Mouse (Mus musculus) brain, embryonic 14.5 days (tissue): ENCODE measurements around the gene Pla2g7.

Experiments
- CTCF ChIP-seq: fragments of 200-500 bp; IDR thresholded peaks from 2 replicates; pipeline ENCODE4 v1.5.1; 2012; ENCODE audit warnings: inconsistent platforms, mild to moderate bottlenecking, moderate library complexity, borderline replicate concordance; ENCODE audit not compliant: insufficient read depth, insufficient read length; ENCODE audit errors: extremely low read depth
- POLR2A ChIP-seq: fragments of 200-500 bp; IDR thresholded peaks from 2 replicates; pipeline ENCODE4 v1.6.1; 2012; ENCODE audit warnings: mild to moderate bottlenecking, inconsistent platforms, borderline replicate concordance; ENCODE audit not compliant: poor library complexity, insufficient read depth, insufficient read length, severe bottlenecking; ENCODE audit errors: extremely low read depth

GRCm38 (mm10) chr17:43606704-43607103, 38.8 kb downstream of the Pla2g7 start:
- TF ChIP-seq POLR2A = no peak
- peak; percentile 82; the same call in 1 of the 2 replicates for TF ChIP-seq CTCF
